ENCODE assay signal across 28 mouse cellular contexts in genomic region chr11:117604019-117604418, GRCm38 (mm10). TPM values are rescaled to one million over a fixed set of nuclear protein-coding genes. Genes with fewer than 3 reads are reported as not detected.
DNase-seq lines count a peak whose midpoint lies in the region; ATAC-seq and TF ChIP-seq lines count a peak whose summit lies in the region.
"Had no signal": no experiment of that assay in that cellular context is flagged by ENCODE, and none has a peak within 500 bp of the region (broad histone marks: within the 10 kb centered on the region; RNA-seq: fewer than 3 reads in every experiment).

No protein-coding gene starts in this region.

- H3K4me3 ChIP-seq in forebrain, embryonic 11.5 days (ENCODE audit: low read depth, low read length): no peak overlapping the region
- H3K4me3 ChIP-seq in forebrain, embryonic 12.5 days (replicated peaks): no peak overlapping the region
- H3K4me3 ChIP-seq in layer of hippocampus, adult 2 months: no peak overlapping the region
- no peak overlapping the region for H3K4me3 ChIP-seq in ES-E14 (ENCODE audit: insufficient read depth in 1 of 2, low read depth in 1 of 2, low read length in 2 of 2, poor library complexity in 1 of 2, severe bottlenecking in 1 of 2)
- H3K4me3 ChIP-seq: forebrain, embryonic 13.5 days; heart, adult 2 months; heart, embryonic 10.5 days; heart, embryonic 13.5 days; hindbrain, embryonic 13.5 days; intestine, embryonic 15.5 days had no signal

- WGBS in forebrain, embryonic 11.5 days: 10% methylated on average over 2 of the region's 2 CpGs
- WGBS in forebrain, embryonic 12.5 days: 3% methylated on average over 2 of the region's 2 CpGs

- ATAC-seq in forebrain, embryonic 11.5 days (replicated peaks; ENCODE audit: low FRiP score): no peak
- ATAC-seq in forebrain, embryonic 12.5 days (ENCODE audit: low FRiP score): no peak
- ATAC-seq: CD4-positive, CD25-positive, alpha-beta regulatory T cell, adult 4 months; forebrain, embryonic 13.5 days; hindbrain, embryonic 16.5 days; intestine, embryonic 15.5 days; Patski had no signal

- peak; percentile 48 for DNase-seq in forebrain, embryonic 11.5 days (ENCODE audit: low spot score)
- DNase-seq in layer of hippocampus, adult 2 months (ENCODE audit: low spot score in 2 of 2): no peak
- no peak for DNase-seq in layer of hippocampus, adult 9-10 months (ENCODE audit: low spot score)
- DNase-seq in ES-CJ7 (ENCODE audit: low read depth, low spot score) (peak; percentile 38), ES-E14 (ENCODE audit: low read depth, low spot score) (no peak)
- DNase-seq in thymus, postnatal 0 days (ENCODE audit: low spot score): no peak
- no peak for DNase-seq in adrenal gland, adult 8-10 months
- DNase-seq: adrenal gland, adult 2 months; adrenal gland, postnatal 25 days; cerebellum, adult 18-20 months; cerebellum, adult 9-10 months; cerebellum, postnatal 25 days; gastrocnemius, postnatal 10 days; gastrocnemius, postnatal 36 days; heart, adult 2 months; heart, postnatal 14 days; heart, postnatal 4 days; kidney, adult 11 months had no signal

- H3K27ac ChIP-seq in forebrain, embryonic 11.5 days (ENCODE audit: low read depth, low read length): no peak overlapping the region
- H3K27ac ChIP-seq in forebrain, embryonic 12.5 days: no peak overlapping the region
- H3K27ac ChIP-seq in layer of hippocampus, adult 2 months: peak overlapping the region; percentile 86
- H3K27ac ChIP-seq in ES-E14 (ENCODE audit: insufficient read depth, low read depth, low read length, poor library complexity, severe bottlenecking): 0 out of 2 replicates have a peak overlapping the region, but pooled peaks have one; percentile 19
- H3K27ac ChIP-seq: forebrain, embryonic 13.5 days; heart, adult 2 months; heart, embryonic 10.5 days; heart, embryonic 13.5 days; hindbrain, embryonic 13.5 days; intestine, embryonic 15.5 days had no signal

- H3K4me2 ChIP-seq in forebrain, embryonic 11.5 days (ENCODE audit: low read depth, low read length, severe bottlenecking): no peak overlapping the region
- no peak overlapping the region for H3K4me2 ChIP-seq in forebrain, embryonic 12.5 days
- H3K4me2 ChIP-seq: forebrain, embryonic 13.5 days; heart, embryonic 13.5 days; hindbrain, embryonic 13.5 days; intestine, embryonic 15.5 days had no signal

- no peaks in the 10 kb centered on the region for H3K36me3 ChIP-seq in forebrain, embryonic 11.5 days (ENCODE audit: control insufficient read depth, insufficient read depth, low read length)
- no peaks in the 10 kb centered on the region for H3K36me3 ChIP-seq in forebrain, embryonic 12.5 days (replicated peaks)
- no peaks in the 10 kb centered on the region for H3K36me3 ChIP-seq in ES-E14 (ENCODE audit: control insufficient read depth, insufficient read depth, low read length, poor library complexity, severe bottlenecking)
- H3K36me3 ChIP-seq: G1E; heart, embryonic 10.5 days; heart, embryonic 13.5 days; hindbrain, embryonic 13.5 days; intestine, embryonic 15.5 days had no signal

- no peaks in the 10 kb centered on the region for H3K9me3 ChIP-seq in forebrain, embryonic 11.5 days (ENCODE audit: control insufficient read depth, low read length)
- H3K9me3 ChIP-seq in forebrain, embryonic 12.5 days: no peaks in the 10 kb centered on the region
- no peaks in the 10 kb centered on the region for H3K9me3 ChIP-seq in ES-E14 (ENCODE audit: control insufficient read depth, insufficient read depth, low read depth, low read length)
- H3K9me3 ChIP-seq: forebrain, embryonic 13.5 days; G1E; heart, embryonic 10.5 days; heart, embryonic 13.5 days; hindbrain, embryonic 13.5 days; intestine, embryonic 15.5 days had no signal

- H3K27me3 ChIP-seq in forebrain, embryonic 11.5 days (ENCODE audit: control insufficient read depth, insufficient read depth, low read length): peaks cover 6% of the 10 kb centered on the region; the same call in 1 of the 2 replicates
- peaks cover 26% of the 10 kb centered on the region for H3K27me3 ChIP-seq in forebrain, embryonic 12.5 days

- peaks cover 32% of the 10 kb centered on the region for H3K4me1 ChIP-seq in forebrain, embryonic 11.5 days (replicated peaks; ENCODE audit: control insufficient read depth, insufficient read depth, low read length)
- H3K4me1 ChIP-seq in forebrain, embryonic 12.5 days: peaks cover 59% of the 10 kb centered on the region
- H3K4me1 ChIP-seq in ES-E14 (ENCODE audit: control insufficient read depth in 2 of 2, insufficient read depth in 2 of 2, low read length in 2 of 2, poor library complexity in 1 of 2): peaks cover 17 to 59% of the 10 kb centered on the region in 2 experiments

- no peak overlapping the region for H3K9ac ChIP-seq in forebrain, embryonic 11.5 days (ENCODE audit: low read length)
- H3K9ac ChIP-seq in forebrain, embryonic 12.5 days: no peak overlapping the region
- H3K9ac ChIP-seq in ES-E14 (ENCODE audit: insufficient read depth, low read depth, low read length, poor library complexity, severe bottlenecking): no peak overlapping the region
- H3K9ac ChIP-seq: forebrain, embryonic 13.5 days; heart, embryonic 13.5 days; hindbrain, embryonic 13.5 days; intestine, embryonic 15.5 days had no signal

- TF ChIP-seq CTCF in layer of hippocampus, adult 2 months (conservative IDR thresholded peaks at IDR 0.05): no peak

- in situ Hi-C loops in ES-E14 (cut with MboI; ENCODE audit: low sequenced_read_pairs in 2 of 2, unreplicated experiment in 2 of 2): no loop called here

TF ChIP-seq in ES-E14, 5 proteins besides CTCF, POLR2A, EP300 and RAD21:
- TF ChIP-seq MAFK (IDR thresholded peaks at IDR 0.05; ENCODE audit: insufficient read depth, low read depth, low read length) (no peak), CHD2 (IDR thresholded peaks at IDR 0.05; ENCODE audit: low read depth, low read length) (no peak), ZNF384 (IDR thresholded peaks at IDR 0.05; ENCODE audit: low read depth, low read length) (no peak), ZC3H11A (IDR thresholded peaks at IDR 0.05; ENCODE audit: borderline replicate concordance, low read depth, low read length) (no peak), HCFC1 (IDR thresholded peaks at IDR 0.05; ENCODE audit: borderline replicate concordance, insufficient read depth, low read length) (no peak)

RNA-seq across cellular contexts. Expression of gene Tnrc6c, which starts 50.1 kb away (rescaled TPM):
- polyA plus RNA-seq in forebrain, embryonic 11.5 days (2014; fragmentation: Nextera tagmentation; extraction: Ambion mirVana): 18.5 and 18.8 TPM in 2 replicates
- polyA plus RNA-seq in forebrain, embryonic 12.5 days (2016; fragmentation: Nextera tagmentation; extraction: Ambion mirVana): 23.7 and 25.0 TPM in 2 replicates
- total RNA-seq in layer of hippocampus, adult 2 months (2021): 10 to 100 TPM; 74.7 to 82.1 TPM
- 21.5 and 32.4 TPM in 2 replicates for total RNA-seq in ES-E14 (2012; rRNA removed)
- 13.2 and 18.7 TPM in 2 replicates for polyA plus RNA-seq in thymus, postnatal 0 days (2015; fragmentation: Nextera tagmentation; extraction: Ambion mirVana)
- total RNA-seq in adrenal gland, adult 8-10 months (2022): 10 to 100 TPM; 22.3 to 41.0 (median 31.9) TPM

Comparison
In these comparisons a context has a peak if more than half of its experiments do, and no peak if none do; other contexts are left out.
1. DNase-seq: peak in forebrain, embryonic 11.5 days (single experiment) and ES-CJ7 (single experiment); none in layer of hippocampus, adult 2 months (0 of 2), layer of hippocampus, adult 9-10 months (single experiment), ES-E14 (single experiment), thymus, postnatal 0 days (single experiment) and adrenal gland, adult 8-10 months (single experiment).
2. H3K27ac ChIP-seq: peak in layer of hippocampus, adult 2 months (single experiment) and ES-E14 (single experiment); none in forebrain, embryonic 11.5 days (single experiment) and forebrain, embryonic 12.5 days (single experiment).